Mouse (Mus musculus): ENCODE results near the gene Ppp2r1b. TPM values are rescaled to one million over a fixed set of nuclear protein-coding genes. Genes with fewer than 3 reads are reported as not detected.

Gene Ppp2r1b
- polyA plus RNA-seq, 1 experiment from 2014 or later = 74.3 TPM

GRCm38 (mm10) chr9:50876287-50876686, 31.2 kb downstream of the Ppp2r1b start:
- 87% methylated on average over 3 of the region's 3 CpGs for WGBS
- Histone ChIP-seq H3K27me3 (no peaks in the 10 kb centered on the region), H3K4me3 (no peak overlapping the region), H3K9me3 (no peaks in the 10 kb centered on the region), H3K4me2 (replicated peaks) (no peak overlapping the region), H3K36me3 (peaks cover 86% of the 10 kb centered on the region), H3K27ac (no peak overlapping the region), H3K4me1 (no peaks in the 10 kb centered on the region), H3K9ac (no peak overlapping the region)
- ATAC-seq (ENCODE audit: low FRiP score, low read depth) = no peak

- H3K27me3 ChIP-seq = no peaks in the 10 kb centered on the region
- no peak overlapping the region for H3K9ac ChIP-seq
- no peak overlapping the region for H3K4me2 ChIP-seq (replicated peaks)
- no peak overlapping the region for H3K27ac ChIP-seq
- no peaks in the 10 kb centered on the region for H3K4me1 ChIP-seq
- WGBS = 79% methylated on average over 3 of the region's 3 CpGs
- H3K4me3 ChIP-seq = no peak overlapping the region
- H3K36me3 ChIP-seq = peaks cover 89% of the 10 kb centered on the region
- ATAC-seq (ENCODE audit: low FRiP score, low read depth) = no peak
- H3K9me3 ChIP-seq = no peaks in the 10 kb centered on the region
These were observed 32.3 kb downstream of the Ppp2r1b start for GRCm38 (mm10) chr9:50877431-50877830.

- no peak overlapping the region for H3K27ac ChIP-seq
- H3K9me3 ChIP-seq = no peaks in the 10 kb centered on the region
- no peak overlapping the region for H3K4me3 ChIP-seq
- H3K4me2 ChIP-seq (replicated peaks) = no peak overlapping the region
- H3K4me1 ChIP-seq = peaks cover 34% of the 10 kb centered on the region
- H3K36me3 ChIP-seq = peaks cover 58% of the 10 kb centered on the region
- ATAC-seq (ENCODE audit: low FRiP score, low read depth) = no peak
- no peaks in the 10 kb centered on the region for H3K27me3 ChIP-seq
- H3K9ac ChIP-seq = no peak overlapping the region
- WGBS = 92% methylated on average over 2 of the region's 2 CpGs
These were observed 37.1 kb downstream of the Ppp2r1b start for GRCm38 (mm10) chr9:50882183-50882582.

- peaks cover 46% of the 10 kb centered on the region for H3K4me1 ChIP-seq
- H3K27ac ChIP-seq = peak overlapping the region; percentile 76; the same call in 1 of the 2 replicates
- no peak for ATAC-seq (ENCODE audit: low FRiP score, low read depth)
- H3K36me3 ChIP-seq = peaks cover 44% of the 10 kb centered on the region
- WGBS = 72% methylated on average over 8 of the region's 8 CpGs
- 0 out of 2 replicates have a peak overlapping the region, but pooled peaks have one; percentile 14 for H3K4me2 ChIP-seq (replicated peaks)
- H3K4me3 ChIP-seq = no peak overlapping the region
- no peak overlapping the region for H3K9ac ChIP-seq
- no peaks in the 10 kb centered on the region for H3K9me3 ChIP-seq
- H3K27me3 ChIP-seq = no peaks in the 10 kb centered on the region
These were observed 39.0 kb downstream of the Ppp2r1b start for GRCm38 (mm10) chr9:50884093-50884492.

GRCm38 (mm10) chr9:50884741-50885599, 39.9 kb downstream of the Ppp2r1b start:
- H3K27ac ChIP-seq = peak overlapping the region; percentile 76
- ATAC-seq (ENCODE audit: low FRiP score, low read depth) = 0 out of 2 replicates have a peak, but pooled peaks have one; percentile 15
- no peaks in the 10 kb centered on the region for H3K9me3 ChIP-seq
- 45% methylated on average over 10 of the region's 10 CpGs for WGBS
- H3K36me3 ChIP-seq = peaks cover 35% of the 10 kb centered on the region
- peak overlapping the region; percentile 14 for H3K4me2 ChIP-seq (replicated peaks)
- H3K27me3 ChIP-seq = no peaks in the 10 kb centered on the region
- no peak overlapping the region; the same call in 1 of the 2 replicates for H3K9ac ChIP-seq
- H3K4me3 ChIP-seq = no peak overlapping the region
- H3K4me1 ChIP-seq = peaks cover 48% of the 10 kb centered on the region

GRCm38 (mm10) chr9:50885600-50885987, 40.5 kb downstream of the Ppp2r1b start:
- peaks cover 29% of the 10 kb centered on the region for H3K36me3 ChIP-seq
- 31% methylated on average over 1 of the region's 1 CpGs for WGBS
- ATAC-seq (ENCODE audit: low FRiP score, low read depth) = no peak

GRCm38 (mm10) chr9:50886870-50887269, 41.8 kb downstream of the Ppp2r1b start:
- H3K4me1 ChIP-seq = peaks cover 48% of the 10 kb centered on the region
- ATAC-seq (ENCODE audit: low FRiP score, low read depth) = no peak
- H3K9ac ChIP-seq = no peak overlapping the region
- H3K27ac ChIP-seq = no peak overlapping the region
- H3K9me3 ChIP-seq = no peaks in the 10 kb centered on the region
- H3K4me2 ChIP-seq (replicated peaks) = no peak overlapping the region
- H3K36me3 ChIP-seq = peaks cover 20% of the 10 kb centered on the region
- H3K27me3 ChIP-seq = no peaks in the 10 kb centered on the region
- H3K4me3 ChIP-seq = no peak overlapping the region
- 96% methylated on average over 1 of the region's 1 CpGs for WGBS

More at GRCm38 (mm10) chr9:50885600-50885987, 40.5 kb downstream of the Ppp2r1b start:
- H3K4me1 ChIP-seq = peaks cover 48% of the 10 kb centered on the region
- H3K4me3 ChIP-seq = no peak overlapping the region
- no peaks in the 10 kb centered on the region for H3K27me3 ChIP-seq
- H3K27ac ChIP-seq = peak overlapping the region; percentile 76; the same call in 1 of the 2 replicates
- H3K9me3 ChIP-seq = no peaks in the 10 kb centered on the region
- no peak overlapping the region; the same call in 1 of the 2 replicates for H3K9ac ChIP-seq
- no peak overlapping the region; the same call in 1 of the 2 replicates for H3K4me2 ChIP-seq (replicated peaks)

GRCm38 (mm10) chr9:50887351-50887750, 42.2 kb downstream of the Ppp2r1b start:
- Histone ChIP-seq H3K9me3 (no peaks in the 10 kb centered on the region), H3K9ac (no peak overlapping the region), H3K27me3 (no peaks in the 10 kb centered on the region), H3K4me1 (peaks cover 48% of the 10 kb centered on the region), H3K4me3 (no peak overlapping the region), H3K4me2 (replicated peaks) (no peak overlapping the region), H3K27ac (no peak overlapping the region), H3K36me3 (peaks cover 21% of the 10 kb centered on the region)
- ATAC-seq (ENCODE audit: low FRiP score, low read depth) = no peak
- 44% methylated on average over 4 of the region's 4 CpGs for WGBS

- 56% methylated on average over 6 of the region's 6 CpGs for WGBS
These were observed 44.1 kb downstream of the Ppp2r1b start for GRCm38 (mm10) chr9:50889211-50889610.

GRCm38 (mm10) chr9:50889964-50890363, 44.9 kb downstream of the Ppp2r1b start:
- H3K9ac ChIP-seq = no peak overlapping the region
- H3K27me3 ChIP-seq = no peaks in the 10 kb centered on the region
- no peaks in the 10 kb centered on the region for H3K9me3 ChIP-seq
- H3K36me3 ChIP-seq = peaks cover 33% of the 10 kb centered on the region
- peaks cover 28% of the 10 kb centered on the region for H3K4me1 ChIP-seq
- no peak for ATAC-seq (ENCODE audit: low FRiP score, low read depth)
- H3K4me2 ChIP-seq (replicated peaks) = no peak overlapping the region
- H3K4me3 ChIP-seq = no peak overlapping the region
- H3K27ac ChIP-seq = no peak overlapping the region
- WGBS = 89% methylated on average over 4 of the region's 4 CpGs

More at GRCm38 (mm10) chr9:50889211-50889610, 44.1 kb downstream of the Ppp2r1b start:
- peaks cover 25% of the 10 kb centered on the region for H3K36me3 ChIP-seq
- no peaks in the 10 kb centered on the region for H3K9me3 ChIP-seq
- no peak overlapping the region for H3K4me2 ChIP-seq (replicated peaks)
- H3K27ac ChIP-seq = no peak overlapping the region
- H3K4me1 ChIP-seq = peaks cover 36% of the 10 kb centered on the region
- H3K9ac ChIP-seq = no peak overlapping the region
- ATAC-seq (ENCODE audit: low FRiP score, low read depth) = no peak
- H3K27me3 ChIP-seq = no peaks in the 10 kb centered on the region
- H3K4me3 ChIP-seq = no peak overlapping the region

- no peaks in the 10 kb centered on the region for H3K27me3 ChIP-seq
- 71% methylated on average over 3 of the region's 3 CpGs for WGBS
- no peak overlapping the region for H3K4me3 ChIP-seq
- no peak overlapping the region for H3K27ac ChIP-seq
- ATAC-seq (ENCODE audit: low FRiP score, low read depth) = no peak
- H3K4me1 ChIP-seq = peaks cover 22% of the 10 kb centered on the region
- no peak overlapping the region for H3K9ac ChIP-seq
- no peak overlapping the region for H3K4me2 ChIP-seq (replicated peaks)
- H3K9me3 ChIP-seq = no peaks in the 10 kb centered on the region
- peaks cover 39% of the 10 kb centered on the region for H3K36me3 ChIP-seq
These were observed 45.5 kb downstream of the Ppp2r1b start for GRCm38 (mm10) chr9:50890494-50891090.

GRCm38 (mm10) chr9:50893665-50894064, 48.6 kb downstream of the Ppp2r1b start:
- H3K4me1 ChIP-seq = peaks cover 5% of the 10 kb centered on the region; the same call in 1 of the 2 replicates
- no peak overlapping the region for H3K4me2 ChIP-seq (replicated peaks)
- 83% methylated on average over 4 of the region's 4 CpGs for WGBS
- no peak overlapping the region for H3K9ac ChIP-seq
- no peaks in the 10 kb centered on the region for H3K27me3 ChIP-seq
- H3K9me3 ChIP-seq = no peaks in the 10 kb centered on the region
- ATAC-seq (ENCODE audit: low FRiP score, low read depth) = no peak
- H3K27ac ChIP-seq = no peak overlapping the region
- peaks cover 58% of the 10 kb centered on the region for H3K36me3 ChIP-seq
- H3K4me3 ChIP-seq = no peak overlapping the region

Data from limb, embryonic 13.5 days (tissue).